Mouse (Mus musculus): ENCODE data around the gene A930017K11Rik.

DNA sequence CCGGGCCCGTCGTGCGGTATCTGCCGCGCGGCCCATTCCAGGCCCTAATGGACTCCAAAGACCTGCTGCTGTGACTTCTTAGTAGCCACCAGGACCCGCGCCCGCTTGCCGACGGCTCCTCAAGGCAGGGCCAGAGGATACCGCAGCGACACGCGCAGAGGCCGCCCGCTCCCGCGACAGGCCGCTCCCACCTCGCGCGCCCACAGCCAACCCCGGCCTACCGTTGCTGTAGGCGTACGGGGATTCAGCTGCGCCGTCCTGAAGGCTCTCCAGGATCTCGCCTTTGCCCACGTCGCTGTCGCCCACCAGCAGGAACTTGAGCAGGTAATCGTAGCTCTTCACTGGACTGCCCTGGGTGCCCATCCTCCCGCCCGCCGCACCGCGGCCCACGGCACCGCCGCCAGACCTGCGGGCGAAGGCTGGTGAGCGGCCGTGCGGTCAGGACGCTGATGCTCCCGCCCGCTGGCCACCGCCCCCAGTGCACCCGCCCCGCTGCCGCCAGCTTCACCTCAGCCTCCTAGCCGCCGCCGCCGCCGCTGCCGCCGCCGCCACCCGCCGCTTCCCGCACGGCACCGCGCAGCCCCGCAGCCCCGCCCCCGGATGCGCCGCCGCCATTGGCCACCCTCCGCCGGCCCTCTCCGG, 33.1 kb downstream of the A930017K11Rik start, which contains the start of gene Rab40c:
- no peak for TF ChIP-seq POLR2A (IDR thresholded peaks at IDR 0.05; ENCODE audit: borderline replicate concordance, control insufficient read depth, low read depth, low read length)
- TF ChIP-seq CTCF (IDR thresholded peaks at IDR 0.05; ENCODE audit: control insufficient read depth, insufficient read depth, low read length): no peak
